Mouse (Mus musculus) bone marrow, adult 2 months (tissue): ENCODE results near the gene Aebp2. TPM values are rescaled to one million over a fixed set of nuclear protein-coding genes. Genes with fewer than 3 reads are reported as not detected.
"Not testable (repeated sequence)": the region's sequence is repeated elsewhere in the genome, so short reads cannot be mapped to it uniquely, and the experiment has no call there.

ENCODE experiments used
- H3K27ac ChIP-seq: fragments of 200-500 bp; 2 replicates; pipeline ENCODE4 v1.5.1; 2012; ENCODE audit warnings: low read depth, mild to moderate bottlenecking, control low read depth, inconsistent platforms, low read length; ENCODE audit not compliant: control insufficient read depth, poor library complexity, insufficient read depth
- H3K4me1 ChIP-seq: fragments of 200-500 bp; 2 replicates; pipeline ENCODE4 v1.6.1; 2011; ENCODE audit warnings: low read length; ENCODE audit not compliant: control insufficient read depth, insufficient read depth
- H3K4me3 ChIP-seq: fragments of 200-500 bp; replicated peaks from 2 replicates; pipeline ENCODE3; 2011; ENCODE audit warnings: mild to moderate bottlenecking, low read depth, low read length, control low read depth; ENCODE audit not compliant: control insufficient read depth
- CTCF ChIP-seq: fragments of 200-500 bp; IDR thresholded peaks from 2 replicates; pipeline ENCODE4 v1.5.1; 2011; ENCODE audit warnings: low read length, control low read depth; ENCODE audit not compliant: control insufficient read depth, insufficient read depth
- POLR2A ChIP-seq: fragments of 200-500 bp; IDR thresholded peaks from 2 replicates; pipeline ENCODE4 v1.6.1; 2011; ENCODE audit warnings: low read depth, mild to moderate bottlenecking, control low read depth, low read length, borderline replicate concordance; ENCODE audit not compliant: control insufficient read depth
- WGBS: fragments of 180-500 bp; shearing (Covaris S2); methylation state at CpG from one replicate; pipeline ENCODE4 v1.1.7; 2018; 5-methylcytosine and 5-hydroxymethylcytosine counted together
- polyA plus RNA-seq: library from polyadenylated mRNA; stranded (reverse); fragments of >200 nt; gene quantifications from 2 replicates; pipeline ENCODE4 v1.2.4, GENCODE M21; 2011; ENCODE audit warnings: low replicate concordance; ENCODE audit not compliant: missing spikeins, insufficient read depth, insufficient read length

Gene Aebp2
- polyA plus RNA-seq, 1 experiment: 12.2 TPM

GRCm38 (mm10) chr6:140651923-140652322 is 29.5 kb downstream of the Aebp2 start:
- H3K4me3 ChIP-seq: no peak overlapping the region
- no peaks in the 10 kb centered on the region for H3K4me1 ChIP-seq
- H3K27ac ChIP-seq: no peak overlapping the region
- TF ChIP-seq CTCF: no peak
- no peak for TF ChIP-seq POLR2A
- 94% methylated on average over 7 of the region's 7 CpGs for WGBS

GRCm38 (mm10) chr6:140655451-140655850 is 33.0 kb downstream of the Aebp2 start:
- H3K27ac ChIP-seq: no peak overlapping the region

GRCm38 (mm10) chr6:140656991-140657390 is 34.5 kb downstream of the Aebp2 start:
- no peaks in the 10 kb centered on the region; the same call in 1 of the 2 replicates for H3K4me1 ChIP-seq
- no peak overlapping the region for H3K4me3 ChIP-seq
- no peak overlapping the region for H3K27ac ChIP-seq
- no peak for TF ChIP-seq CTCF
- TF ChIP-seq POLR2A: no peak
- WGBS: 95% methylated on average over 3 of the region's 3 CpGs

More at GRCm38 (mm10) chr6:140655451-140655850, 33.0 kb downstream of the Aebp2 start:
- H3K4me3 ChIP-seq: no peak overlapping the region
- no peaks in the 10 kb centered on the region for H3K4me1 ChIP-seq
- 90% methylated on average over 7 of the region's 7 CpGs for WGBS
- TF ChIP-seq CTCF: no peak
- TF ChIP-seq POLR2A: no peak

GRCm38 (mm10) chr6:140657920-140658522 is 35.6 kb downstream of the Aebp2 start:
- H3K4me3 ChIP-seq: no peak overlapping the region
- no peaks in the 10 kb centered on the region; the same call in 1 of the 2 replicates for H3K4me1 ChIP-seq
- no peak overlapping the region for H3K27ac ChIP-seq
- TF ChIP-seq POLR2A: no peak
- TF ChIP-seq CTCF: no peak
- 88% methylated on average over 3 of the region's 3 CpGs for WGBS

- no peaks in the 10 kb centered on the region; the same call in 1 of the 2 replicates for H3K4me1 ChIP-seq
- TF ChIP-seq CTCF (no peak), POLR2A (no peak)
- H3K27ac ChIP-seq: no peak overlapping the region
- 50% methylated on average over 10 of the region's 10 CpGs for WGBS
- H3K4me3 ChIP-seq: no peak overlapping the region
These were observed 38.6 kb downstream of the Aebp2 start for GRCm38 (mm10) chr6:140661111-140661510.

- Histone ChIP-seq H3K4me1 (no peaks in the 10 kb centered on the region; the same call in 1 of the 2 replicates), H3K27ac (no peak overlapping the region), H3K4me3 (no peak overlapping the region)
- no peak for TF ChIP-seq CTCF
- no peak for TF ChIP-seq POLR2A
- WGBS: 81% methylated on average over 7 of the region's 7 CpGs
These were observed 39.3 kb downstream of the Aebp2 start for GRCm38 (mm10) chr6:140661777-140662176.

GRCm38 (mm10) chr6:140662290-140662689 is 39.8 kb downstream of the Aebp2 start:
- TF ChIP-seq POLR2A: no peak
- no peak for TF ChIP-seq CTCF
- no peaks in the 10 kb centered on the region; the same call in 1 of the 2 replicates for H3K4me1 ChIP-seq
- H3K27ac ChIP-seq: no peak overlapping the region
- H3K4me3 ChIP-seq: no peak overlapping the region
- 73% methylated on average over 6 of the region's 6 CpGs for WGBS

GRCm38 (mm10) chr6:140662697-140663096 is 40.2 kb downstream of the Aebp2 start:
- H3K4me3 ChIP-seq, H3K27ac ChIP-seq, H3K4me1 ChIP-seq: not testable (repeated sequence)
- whole genome bisulfite sequencing: 41% methylated on average over 3 of the region's 3 CpGs

- 73% methylated on average over 5 of the region's 5 CpGs for WGBS
- TF ChIP-seq CTCF (no peak), POLR2A (no peak)
- no peak overlapping the region for H3K4me3 ChIP-seq
- H3K27ac ChIP-seq: no peak overlapping the region
- H3K4me1 ChIP-seq: no peaks in the 10 kb centered on the region; the same call in 1 of the 2 replicates
These were observed 42.1 kb downstream of the Aebp2 start for GRCm38 (mm10) chr6:140664611-140665010.
